Mouse (Mus musculus): Measurements from ENCODE around the gene Cdk11b. TPM values are rescaled to one million over a fixed set of nuclear protein-coding genes. Genes with fewer than 3 reads are reported as not detected.
"Not testable (repeated sequence)": the region's sequence is repeated elsewhere in the genome, so short reads cannot be mapped to it uniquely, and the experiment has no call there.

The Cdk11b gene
- total and polyA plus RNA-seq, 2 experiments from 2014 or later = 21.8 to 64.7 TPM

- no peak overlapping the region for H3K27ac ChIP-seq (ENCODE audit: low read depth, low read length)
- H3K9me3 ChIP-seq (ENCODE audit: low read length) = no peaks in the 10 kb centered on the region
- ATAC-seq = no peak
- WGBS = 85% methylated on average over 1 of the region's 1 CpGs
- no peak overlapping the region for H3K4me2 ChIP-seq (ENCODE audit: low read depth)
- no peak for TF ChIP-seq CTCF (IDR thresholded peaks at IDR 0.05; ENCODE audit: low read depth)
- H3K27me3 ChIP-seq (ENCODE audit: insufficient read depth, low read length) = no peaks in the 10 kb centered on the region
- H3K9ac ChIP-seq = no peak overlapping the region
- H3K36me3 ChIP-seq (ENCODE audit: insufficient read depth) = peaks cover 77% of the 10 kb centered on the region
- no peak overlapping the region for H3K4me3 ChIP-seq (ENCODE audit: low read depth, low read length)
- H3K4me1 ChIP-seq (ENCODE audit: insufficient read depth) = no peaks in the 10 kb centered on the region
- DNase-seq = no peak
These were observed 18.9 kb downstream of the Cdk11b start for GRCm38 (mm10) chr4:155643531-155643930.

DNA sequence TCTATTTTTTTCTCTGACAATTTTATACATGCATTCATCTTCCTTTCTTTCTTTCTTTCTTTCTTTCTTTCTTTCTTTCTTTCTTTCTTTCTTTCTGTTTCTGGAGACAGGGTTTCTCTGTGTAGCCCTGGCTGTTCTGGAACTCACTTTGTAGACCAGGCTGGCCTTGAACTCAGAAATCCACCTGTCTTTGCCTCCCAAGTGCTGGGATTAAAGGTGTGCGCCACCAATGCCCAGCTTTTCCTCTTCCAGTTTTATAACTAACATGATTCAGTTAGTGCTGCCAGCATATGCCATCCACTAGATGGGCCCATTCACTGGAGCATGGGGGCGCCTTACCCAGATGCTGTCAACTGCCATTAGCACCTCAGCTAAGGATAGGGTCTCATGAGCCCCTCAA lies 20.7 kb downstream of the Cdk11b start, which contains the start of gene Gm10563:
Gene Gm10563, minus strand, starts transcription at position 101 of the 400 bp plus-strand sequence.
- not testable (repeated sequence) for H3K4me1 ChIP-seq (ENCODE audit: insufficient read depth); H3K27me3 ChIP-seq (ENCODE audit: insufficient read depth, low read length); H3K4me3 ChIP-seq (ENCODE audit: low read depth, low read length); H3K9me3 ChIP-seq (ENCODE audit: low read length); ATAC-seq; H3K4me2 ChIP-seq (ENCODE audit: low read depth); H3K9ac ChIP-seq; DNase-seq; H3K27ac ChIP-seq (ENCODE audit: low read depth, low read length)
- peaks cover 82% of the 10 kb centered on the region for H3K36me3 ChIP-seq (ENCODE audit: insufficient read depth)
- 100% methylated on average over 2 of the region's 2 CpGs for WGBS

- no peak for DNase-seq
- no peak for TF ChIP-seq CTCF (IDR thresholded peaks at IDR 0.05; ENCODE audit: low read depth)
- 93% methylated on average over 5 of the region's 5 CpGs for WGBS
These were observed 21.1 kb downstream of the Cdk11b start for GRCm38 (mm10) chr4:155645721-155646120.

DNA sequence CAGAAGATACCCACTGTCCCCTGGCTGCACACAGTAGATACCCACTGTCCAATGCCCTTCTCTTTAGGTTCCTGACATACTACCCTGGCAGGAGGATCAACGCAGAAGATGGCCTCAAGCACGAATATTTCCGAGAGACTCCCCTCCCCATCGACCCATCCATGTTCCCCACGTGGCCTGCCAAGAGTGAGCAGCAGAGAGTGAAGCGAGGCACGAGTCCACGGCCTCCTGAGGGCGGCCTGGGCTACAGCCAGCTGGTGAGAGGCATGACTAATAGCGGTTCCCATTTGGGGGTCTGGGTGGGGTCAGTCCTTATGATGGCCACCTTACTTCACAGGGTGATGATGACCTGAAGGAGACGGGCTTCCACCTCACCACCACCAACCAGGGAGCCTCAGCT lies 24.7 kb downstream of the Cdk11b start:
- H3K4me2 ChIP-seq (ENCODE audit: low read depth) = no peak overlapping the region
- ATAC-seq = no peak
- no peak overlapping the region for H3K9ac ChIP-seq
- WGBS = 89% methylated on average over 11 of the region's 11 CpGs
- peaks cover 7% of the 10 kb centered on the region for H3K4me1 ChIP-seq (ENCODE audit: insufficient read depth)
- H3K27ac ChIP-seq (ENCODE audit: low read depth, low read length) = no peak overlapping the region
- no peaks in the 10 kb centered on the region for H3K9me3 ChIP-seq (ENCODE audit: low read length)
- TF ChIP-seq CTCF (IDR thresholded peaks at IDR 0.05; ENCODE audit: low read depth) = no peak
- H3K4me3 ChIP-seq (ENCODE audit: low read depth, low read length) = no peak overlapping the region
- H3K27me3 ChIP-seq (ENCODE audit: insufficient read depth, low read length) = peaks cover 19% of the 10 kb centered on the region
- no peak for DNase-seq
- peaks cover 62% of the 10 kb centered on the region for H3K36me3 ChIP-seq (ENCODE audit: insufficient read depth)

More at GRCm38 (mm10) chr4:155645721-155646120, 21.1 kb downstream of the Cdk11b start:
- Histone ChIP-seq H3K9ac (no peak overlapping the region), H3K27ac (ENCODE audit: low read depth, low read length) (no peak overlapping the region), H3K27me3 (ENCODE audit: insufficient read depth, low read length) (no peaks in the 10 kb centered on the region), H3K4me2 (ENCODE audit: low read depth) (no peak overlapping the region), H3K36me3 (ENCODE audit: insufficient read depth) (peaks cover 82% of the 10 kb centered on the region), H3K4me3 (ENCODE audit: low read depth, low read length) (no peak overlapping the region), H3K9me3 (ENCODE audit: low read length) (no peaks in the 10 kb centered on the region), H3K4me1 (ENCODE audit: insufficient read depth) (no peaks in the 10 kb centered on the region)
- no peak for ATAC-seq

GRCm38 (mm10) chr4:155651553-155652269 lies 27.1 kb downstream of the Cdk11b start:
- H3K36me3 ChIP-seq (ENCODE audit: insufficient read depth) = peaks cover 72% of the 10 kb centered on the region
- no peak for DNase-seq

DNA sequence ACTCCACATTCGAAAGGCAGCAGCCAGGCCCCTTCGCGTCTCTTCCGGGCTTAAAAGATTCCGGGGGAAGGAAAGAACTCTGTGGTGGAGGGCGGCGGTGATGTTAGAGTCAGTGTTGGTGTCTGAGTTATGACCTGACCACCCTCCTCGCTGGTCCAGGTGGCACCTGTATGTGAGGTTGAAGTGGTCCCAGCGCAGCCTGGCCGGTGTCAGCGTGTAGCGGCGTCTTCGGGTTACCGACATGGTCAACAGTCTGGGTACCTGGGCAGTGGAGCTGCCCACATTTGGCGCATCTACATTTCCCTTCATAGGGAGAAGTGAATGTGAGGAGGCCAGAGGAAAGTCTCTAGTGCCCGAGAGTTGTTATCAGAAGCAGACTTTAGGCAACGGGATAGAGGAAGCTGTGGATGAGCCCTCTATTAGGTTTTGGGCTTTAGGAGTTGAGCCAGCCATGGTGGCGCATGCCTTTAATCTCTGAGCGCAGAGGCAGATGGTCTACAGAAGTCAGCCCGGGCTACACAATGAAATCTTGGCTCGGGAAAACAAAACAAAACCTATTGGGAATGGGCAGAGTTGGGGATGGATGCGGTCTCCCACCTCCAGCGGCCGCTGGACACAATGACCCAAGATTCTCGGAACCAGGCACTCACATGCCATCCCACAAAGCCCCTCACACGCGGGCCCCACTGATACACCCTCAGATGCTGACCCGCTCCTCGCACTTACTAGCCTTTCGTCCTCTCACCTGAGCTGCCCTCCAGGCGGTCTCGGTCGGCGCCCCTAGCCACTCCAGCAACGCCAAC lies 27.8 kb downstream of the Cdk11b start:
- H3K4me2 ChIP-seq (ENCODE audit: low read depth) = peak overlapping the region; percentile 56
- no peak overlapping the region for H3K27ac ChIP-seq (ENCODE audit: low read depth, low read length)
- peaks cover 71% of the 10 kb centered on the region for H3K36me3 ChIP-seq (ENCODE audit: insufficient read depth)
- H3K4me1 ChIP-seq (ENCODE audit: insufficient read depth) = peaks cover 11% of the 10 kb centered on the region
- no peak for TF ChIP-seq CTCF (IDR thresholded peaks at IDR 0.05; ENCODE audit: low read depth)
- H3K4me3 ChIP-seq (ENCODE audit: low read depth, low read length) = peak overlapping the region; percentile 27
- ATAC-seq = no peak
- peak; percentile 16 for DNase-seq
- peaks cover 37% of the 10 kb centered on the region for H3K27me3 ChIP-seq (ENCODE audit: insufficient read depth, low read length)
- WGBS = 25% methylated on average over 36 of the region's 36 CpGs
- H3K9ac ChIP-seq = peak overlapping the region; percentile 14; the same call in 1 of the 2 replicates
- H3K9me3 ChIP-seq (ENCODE audit: low read length) = no peaks in the 10 kb centered on the region

More at GRCm38 (mm10) chr4:155651553-155652269, 27.1 kb downstream of the Cdk11b start:
- no peak overlapping the region for H3K9ac ChIP-seq
- H3K27me3 ChIP-seq (ENCODE audit: insufficient read depth, low read length) = peaks cover 37% of the 10 kb centered on the region
- TF ChIP-seq CTCF (IDR thresholded peaks at IDR 0.05; ENCODE audit: low read depth) = no peak
- no peak overlapping the region for H3K27ac ChIP-seq (ENCODE audit: low read depth, low read length)
- no peak for ATAC-seq
- H3K4me2 ChIP-seq (ENCODE audit: low read depth) = no peak overlapping the region
- H3K4me3 ChIP-seq (ENCODE audit: low read depth, low read length) = no peak overlapping the region
- peaks cover 11% of the 10 kb centered on the region for H3K4me1 ChIP-seq (ENCODE audit: insufficient read depth)
- no peaks in the 10 kb centered on the region for H3K9me3 ChIP-seq (ENCODE audit: low read length)
- 69% methylated on average over 15 of the region's 15 CpGs for WGBS

DNA sequence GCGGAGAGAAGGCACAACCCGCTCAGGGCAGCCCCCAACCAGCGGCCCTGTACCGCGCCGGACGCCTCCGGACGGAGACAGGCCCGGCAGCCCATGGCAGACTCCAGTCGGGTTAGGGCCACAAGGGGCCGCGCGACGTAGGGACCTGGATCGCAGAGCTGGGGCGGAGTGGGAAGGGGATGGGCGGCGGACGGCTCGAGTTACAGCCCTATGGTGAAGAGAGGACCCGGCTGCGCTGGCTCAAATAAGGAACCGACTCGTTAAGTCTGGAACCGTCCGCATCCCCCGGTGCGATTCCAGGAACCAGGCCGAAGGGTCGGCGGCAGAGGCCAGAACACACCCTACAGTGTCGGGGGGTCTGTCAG lies 28.4 kb downstream of the Cdk11b start, which contains the start of gene Mmp23:
Gene Mmp23, minus strand, starts transcription at position 299 of the 365 bp plus-strand sequence.
- Histone ChIP-seq H3K27ac (ENCODE audit: low read depth, low read length) (no peak within 1 kb of the TSS), H3K9ac (peak within 1 kb of the TSS; percentile 14; the same call in 1 of the 2 replicates), H3K9me3 (ENCODE audit: low read length) (no peaks in the 10 kb centered on the region), H3K4me2 (ENCODE audit: low read depth) (peak within 1 kb of the TSS; percentile 56), H3K4me3 (ENCODE audit: low read depth, low read length) (peak within 1 kb of the TSS; percentile 27), H3K36me3 (ENCODE audit: insufficient read depth) (peaks cover 70% of the 10 kb centered on the region), H3K4me1 (ENCODE audit: insufficient read depth) (peaks cover 11% of the 10 kb centered on the region), H3K27me3 (ENCODE audit: insufficient read depth, low read length) (peaks cover 37% of the 10 kb centered on the region)
- TF ChIP-seq CTCF (IDR thresholded peaks at IDR 0.05; ENCODE audit: low read depth) = no peak
- WGBS = 2% methylated on average over 33 of the region's 33 CpGs
- peak; percentile 27 for DNase-seq
- ATAC-seq = peak; percentile 53
